Mouse (Mus musculus) midbrain, embryonic 11.5 days (tissue): ENCODE measurements at regions not wholly inside any gene's neighbourhood (a gene's known extent, or its start where the extent isn't known, plus 50 kb on each side); places are given as distances from the start of the nearest gene placed in this dataset.

Experiments used
- ATAC-seq: fragments of 200-750 bp; cut with Nextera tagmentation; 2 replicates; pipeline ENCODE4 v1.8.0; 2017; ENCODE audit warnings: moderate TSS enrichment, moderate library complexity; ENCODE audit not compliant: low FRiP score
- DNase-seq: peaks from one replicate; pipeline ENCODE4 v3.0.0; 2015; ENCODE audit warnings: low spot score; ENCODE audit errors: missing footprints
- H3K27ac ChIP-seq: fragments of 300-500 bp; sonication (generic); 2 replicates; pipeline ENCODE4 v1.5.1; 2014; ENCODE audit warnings: low read depth, low read length
- H3K27me3 ChIP-seq: fragments of 300-500 bp; sonication (generic); 2 replicates; pipeline ENCODE4 v1.6.1; 2014; ENCODE audit warnings: mild to moderate bottlenecking, low read length, moderate library complexity, mixed read lengths; ENCODE audit not compliant: control insufficient read depth, insufficient read depth
- H3K36me3 ChIP-seq: fragments of 300-500 bp; sonication (generic); 2 replicates; pipeline ENCODE4 v1.6.1; 2014; ENCODE audit warnings: mild to moderate bottlenecking, low read length, moderate library complexity, mixed read lengths; ENCODE audit not compliant: control insufficient read depth, insufficient read depth
- H3K4me1 ChIP-seq: fragments of 300-500 bp; sonication (generic); 2 replicates; pipeline ENCODE4 v1.6.1; 2014; ENCODE audit warnings: low read length; ENCODE audit not compliant: control insufficient read depth, insufficient read depth
- H3K4me2 ChIP-seq: fragments of 300-500 bp; sonication (generic); 2 replicates; pipeline ENCODE4 v1.6.1; 2014; ENCODE audit warnings: mild to moderate bottlenecking, moderate library complexity
- H3K4me3 ChIP-seq: fragments of 300-500 bp; sonication (generic); 2 replicates; pipeline ENCODE4 v1.5.1; 2014; ENCODE audit warnings: low read depth, low read length
- H3K9ac ChIP-seq: fragments of 300-500 bp; sonication (generic); 2 replicates; pipeline ENCODE4 v1.6.1; 2014; ENCODE audit warnings: low read length
- H3K9me3 ChIP-seq: fragments of 300-500 bp; sonication (generic); 2 replicates; pipeline ENCODE4 v1.6.1; 2016; ENCODE audit warnings: low read length; ENCODE audit not compliant: control insufficient read depth
- WGBS: fragments of 180-500 bp; shearing (Covaris S2); extraction: QIAGEN DNeasy Blood & Tissue Kit; methylation state at CpG from one replicate; pipeline ENCODE4 v1.1.7; 2014; 5-methylcytosine and 5-hydroxymethylcytosine counted together

GRCm38 (mm10) chr6:117670792-117671525 lies 170.0 kb upstream of the Zfp637 start:
- Histone ChIP-seq H3K27ac (no peak overlapping the region), H3K36me3 (no peaks in the 10 kb centered on the region), H3K4me1 (no peaks in the 10 kb centered on the region), H3K9ac (no peak overlapping the region), H3K4me2 (no peak overlapping the region), H3K4me3 (no peak overlapping the region), H3K27me3 (no peaks in the 10 kb centered on the region), H3K9me3 (no peaks in the 10 kb centered on the region)
- no peak for ATAC-seq
- 79% methylated on average over 17 of the region's 17 CpGs for WGBS
- DNase-seq, result peak; percentile 74

GRCm38 (mm10) chr6:117675059-117675800 lies 165.8 kb upstream of the Zfp637 start:
- 0 out of 2 replicates have a peak, but pooled peaks have one; percentile 27 for ATAC-seq

GRCm38 (mm10) chr6:117676064-117676821 lies 164.7 kb upstream of the Zfp637 start:
- Histone ChIP-seq H3K27ac (no peak overlapping the region), H3K36me3 (no peaks in the 10 kb centered on the region), H3K9me3 (peaks cover 2% of the 10 kb centered on the region; the same call in 1 of the 2 replicates), H3K4me3 (no peak overlapping the region), H3K4me2 (no peak overlapping the region), H3K27me3 (no peaks in the 10 kb centered on the region), H3K4me1 (no peaks in the 10 kb centered on the region), H3K9ac (no peak overlapping the region)
- DNase-seq (peak; percentile 56), ATAC-seq (0 out of 2 replicates have a peak, but pooled peaks have one; percentile 11)
- WGBS, result 76% methylated on average over 10 of the region's 10 CpGs

More at GRCm38 (mm10) chr6:117675059-117675800, 165.8 kb upstream of the Zfp637 start:
- Histone ChIP-seq H3K9me3 (no peaks in the 10 kb centered on the region), H3K27ac (no peak overlapping the region), H3K4me1 (no peaks in the 10 kb centered on the region), H3K27me3 (no peaks in the 10 kb centered on the region), H3K4me2 (no peak overlapping the region), H3K9ac (no peak overlapping the region), H3K36me3 (no peaks in the 10 kb centered on the region), H3K4me3 (no peak overlapping the region)
- 59% methylated on average over 15 of the region's 15 CpGs for WGBS
- DNase-seq, result peak; percentile 88

- Histone ChIP-seq H3K9me3 (peaks cover 4% of the 10 kb centered on the region; the same call in 1 of the 2 replicates), H3K9ac (no peak overlapping the region), H3K4me2 (no peak overlapping the region), H3K27me3 (no peaks in the 10 kb centered on the region), H3K36me3 (no peaks in the 10 kb centered on the region), H3K4me3 (no peak overlapping the region), H3K27ac (no peak overlapping the region), H3K4me1 (no peaks in the 10 kb centered on the region)
- peak; percentile 53 for DNase-seq
- no peak for ATAC-seq
- 74% methylated on average over 7 of the region's 7 CpGs for WGBS
These were observed 163.9 kb upstream of the Zfp637 start for GRCm38 (mm10) chr6:117677062-117677461.

- ATAC-seq, result no peak
- Histone ChIP-seq H3K9me3 (peaks cover 4% of the 10 kb centered on the region; the same call in 1 of the 2 replicates), H3K4me1 (no peaks in the 10 kb centered on the region), H3K36me3 (no peaks in the 10 kb centered on the region), H3K9ac (no peak overlapping the region), H3K4me2 (no peak overlapping the region), H3K27ac (no peak overlapping the region), H3K4me3 (no peak overlapping the region), H3K27me3 (no peaks in the 10 kb centered on the region)
- 88% methylated on average over 2 of the region's 2 CpGs for WGBS
- peak; percentile 82 for DNase-seq
These were observed 163.2 kb upstream of the Zfp637 start for GRCm38 (mm10) chr6:117677821-117678220.

- no peak overlapping the region for H3K27ac ChIP-seq
- no peak overlapping the region for H3K9ac ChIP-seq
- no peak overlapping the region for H3K4me3 ChIP-seq
- ATAC-seq (no peak), DNase-seq (peak; percentile 2)
- H3K9me3 ChIP-seq, result peaks cover 4% of the 10 kb centered on the region; the same call in 1 of the 2 replicates
- WGBS, result 70% methylated on average over 5 of the region's 5 CpGs
- H3K36me3 ChIP-seq, result no peaks in the 10 kb centered on the region
- no peaks in the 10 kb centered on the region for H3K4me1 ChIP-seq
- H3K27me3 ChIP-seq, result no peaks in the 10 kb centered on the region
- no peak overlapping the region for H3K4me2 ChIP-seq
These were observed 162.7 kb upstream of the Zfp637 start for GRCm38 (mm10) chr6:117678276-117678675.

GRCm38 (mm10) chr6:117678877-117679276 lies 162.1 kb upstream of the Zfp637 start:
- no peaks in the 10 kb centered on the region for H3K36me3 ChIP-seq
- H3K9ac ChIP-seq, result no peak overlapping the region
- no peaks in the 10 kb centered on the region for H3K27me3 ChIP-seq
- H3K4me2 ChIP-seq, result no peak overlapping the region
- no peak for ATAC-seq
- no peak for DNase-seq
- H3K4me3 ChIP-seq, result no peak overlapping the region
- H3K4me1 ChIP-seq, result no peaks in the 10 kb centered on the region
- peaks cover 4% of the 10 kb centered on the region; the same call in 1 of the 2 replicates for H3K9me3 ChIP-seq
- 86% methylated on average over 4 of the region's 4 CpGs for WGBS
- no peak overlapping the region for H3K27ac ChIP-seq

GRCm38 (mm10) chr6:117686212-117686611 lies 154.8 kb upstream of the Zfp637 start:
- Histone ChIP-seq H3K9me3 (peaks cover 3% of the 10 kb centered on the region; the same call in 1 of the 2 replicates), H3K4me2 (no peak overlapping the region), H3K27ac (no peak overlapping the region), H3K9ac (no peak overlapping the region), H3K36me3 (no peaks in the 10 kb centered on the region), H3K27me3 (no peaks in the 10 kb centered on the region), H3K4me3 (no peak overlapping the region), H3K4me1 (no peaks in the 10 kb centered on the region)
- DNase-seq, result peak; percentile 2
- WGBS, result 89% methylated on average over 9 of the region's 9 CpGs
- no peak for ATAC-seq
